Mouse (Mus musculus) leukemia stem cell, adult 10-12 weeks (primary cell): ENCODE measurements around the gene Mospd3. TPM values are rescaled to one million over a fixed set of nuclear protein-coding genes. Genes with fewer than 3 reads are reported as not detected.

Experiments
- polyA plus RNA-seq: library from polyadenylated mRNA; stranded (reverse); fragments of >175 nt; gene quantifications from 2 replicates; pipeline ENCODE4 v1.2.3, GENCODE M21; 2012; ENCODE audit warnings: low replicate concordance

Mospd3 gene
- 1,131 and 1,239 TPM in 2 replicates for polyA plus RNA-seq

GRCm38 (mm10) chr5:137600619-137601364 is at the start of gene Mospd3:
Gene Mospd3 (minus strand): TSS chr5:137601058.

GRCm38 (mm10) chr5:137645652-137646091 is 44.8 kb upstream of the Mospd3 start, which contains the start of gene Irs3:
Gene Irs3 (minus strand): TSS chr5:137645714.

GRCm38 (mm10) chr5:137641054-137641453 is 40.2 kb upstream of the Mospd3 start, which contains the start of gene Sap25:
Gene Sap25 (plus strand): TSS chr5:137641334.

GRCm38 (mm10) chr5:137628498-137629305 is 27.8 kb upstream of the Mospd3 start, which contains the start of the genes Fbxo24, Lrch4 and Gm20605:
Gene Fbxo24 (minus strand): TSS chr5:137629002.
Gene Lrch4 (plus strand): TSS chr5:137629121.
Gene Gm20605 (plus strand): TSS chr5:137629175.

DNA sequence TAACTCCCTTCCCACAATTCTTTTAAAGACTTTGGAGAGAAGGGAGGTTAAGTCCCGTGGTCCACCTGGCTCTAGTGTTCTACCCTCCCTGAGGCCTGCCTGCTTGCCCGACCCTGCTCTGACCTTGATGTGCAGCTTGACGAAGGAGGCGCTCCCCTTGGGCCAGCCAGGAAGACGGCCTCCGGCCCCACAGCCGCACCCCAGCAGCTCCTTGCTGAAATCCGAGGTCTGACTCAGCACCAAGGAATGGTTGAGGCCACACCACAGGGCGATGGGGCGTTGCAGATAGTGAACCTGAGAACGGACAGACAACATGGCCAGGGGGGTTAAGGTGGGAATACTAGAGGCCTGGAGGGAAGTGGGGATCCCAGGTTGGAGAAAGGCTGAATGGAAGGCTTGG is 12.7 kb upstream of the Mospd3 start, which contains the start of gene Pcolce:
Pcolce (minus strand) TSS at position 235 of the 400 bp plus-strand sequence.

GRCm38 (mm10) chr5:137569665-137570064 is 31.2 kb downstream of the Mospd3 start, which contains the start of gene Tfr2:
Gene Tfr2 (plus strand): TSS chr5:137569840.

GRCm38 (mm10) chr5:137553411-137553837 is 47.4 kb downstream of the Mospd3 start, which contains the start of gene Actl6b:
Gene Actl6b (plus strand): TSS chr5:137553517.

Other genes starting within 250 kb of the Mospd3 start
- 0.07 and 0.16 TPM in 2 replicates for gene Zan, start 124.0 kb downstream of the Mospd3 start, polyA plus RNA-seq
- 21.2 and 62.7 TPM in 2 replicates for gene Pop7, start 98.5 kb downstream of the Mospd3 start, polyA plus RNA-seq
- 54.3 and 65.9 TPM in 2 replicates for gene Gigyf1, start 82.5 kb downstream of the Mospd3 start, polyA plus RNA-seq
- gene Epo, start 67.8 kb downstream of the Mospd3 start, polyA plus RNA-seq, result not detected in 2 replicates
- gene Gnb2, start 67.5 kb downstream of the Mospd3 start, polyA plus RNA-seq, result 351 and 463 TPM in 2 replicates
- gene Actl6b, start 47.5 kb downstream of the Mospd3 start, polyA plus RNA-seq, result not detected in 2 replicates
- gene Tfr2, start 31.2 kb downstream of the Mospd3 start, polyA plus RNA-seq, result 90.8 and 239 TPM in 2 replicates
- 19.5 and 40.7 TPM in 2 replicates for gene Pcolce, start 12.7 kb upstream of the Mospd3 start, polyA plus RNA-seq
- 0.19 TPM in 1 of 2 replicates, not detected in the other for gene Fbxo24, start 27.9 kb upstream of the Mospd3 start, polyA plus RNA-seq
- 212 and 267 TPM in 2 replicates for gene Lrch4, start 28.1 kb upstream of the Mospd3 start, polyA plus RNA-seq
- 10.1 and 35.3 TPM in 2 replicates for gene Gm20605, start 28.1 kb upstream of the Mospd3 start, polyA plus RNA-seq
- 51.9 and 75.4 TPM in 2 replicates for gene Sap25, start 40.3 kb upstream of the Mospd3 start, polyA plus RNA-seq
- gene Irs3, start 44.7 kb upstream of the Mospd3 start, polyA plus RNA-seq, result not detected in 2 replicates
- gene Agfg2, start 83.7 kb upstream of the Mospd3 start, polyA plus RNA-seq, result 114 and 402 TPM in 2 replicates
- gene Nyap1, start 140.5 kb upstream of the Mospd3 start, polyA plus RNA-seq, result 2.6 and 5.1 TPM in 2 replicates
- gene Tsc22d4, start 144.7 kb upstream of the Mospd3 start, polyA plus RNA-seq, result 492 and 602 TPM in 2 replicates
- gene Ppp1r35, start 177.8 kb upstream of the Mospd3 start, polyA plus RNA-seq, result 75.1 and 125 TPM in 2 replicates
- gene Mepce, start 186.6 kb upstream of the Mospd3 start, polyA plus RNA-seq, result 163 and 385 TPM in 2 replicates
- 0.39 and 0.80 TPM in 2 replicates for gene Zcwpw1, start 186.7 kb upstream of the Mospd3 start, polyA plus RNA-seq
- gene Pilra, start 235.2 kb upstream of the Mospd3 start, polyA plus RNA-seq, result 1.4 and 2.4 TPM in 2 replicates